Mouse (Mus musculus) cortical plate, adult 2 months (tissue): ENCODE data around the gene Bpifb1. TPM values are rescaled to one million over a fixed set of nuclear protein-coding genes. Genes with fewer than 3 reads are reported as not detected.
"Not testable (repeated sequence)": the region's sequence is repeated elsewhere in the genome, so short reads cannot be mapped to it uniquely, and the experiment has no call there.

Source experiments
- H3K27ac ChIP-seq: fragments of 200-500 bp; 2 replicates; pipeline ENCODE4 v1.5.1; 2012; ENCODE audit warnings: low read length, control low read depth, inconsistent platforms; ENCODE audit not compliant: insufficient read depth
- H3K4me1 ChIP-seq: fragments of 200-500 bp; 2 replicates; pipeline ENCODE4 v1.6.1; 2011; ENCODE audit warnings: low read length; ENCODE audit not compliant: control insufficient read depth, insufficient read depth
- H3K4me3 ChIP-seq: fragments of 200-500 bp; 2 replicates; pipeline ENCODE4 v1.5.1; 2011; ENCODE audit warnings: mild to moderate bottlenecking, low read length, control low read depth; ENCODE audit not compliant: insufficient read depth
- CTCF ChIP-seq: fragments of 200-500 bp; IDR thresholded peaks from 2 replicates; pipeline ENCODE4 v1.5.1; 2011; ENCODE audit warnings: mild to moderate bottlenecking, control low read depth, low read length; ENCODE audit not compliant: insufficient read depth; ENCODE audit errors: extremely low read depth
- POLR2A ChIP-seq: fragments of 200-500 bp; IDR thresholded peaks from 2 replicates; pipeline ENCODE4 v1.6.1; 2011; ENCODE audit warnings: mild to moderate bottlenecking, low read length, control low read depth; ENCODE audit not compliant: insufficient read depth; ENCODE audit errors: extremely low read depth
- polyA plus RNA-seq: library from polyadenylated mRNA; depleted of rRNA; stranded (reverse); fragments of >200 nt; gene quantifications from 2 replicates; pipeline ENCODE4 v1.2.3, GENCODE M21; 2012; rRNA removed

Bpifb1 gene
- polyA plus RNA-seq, 1 experiment = 0.10 TPM

GRCm38 (mm10) chr2:154243356-154244036, 52.9 kb downstream of the Bpifb1 start:
- Histone ChIP-seq H3K4me3 (no peak overlapping the region), H3K4me1 (no peaks in the 10 kb centered on the region), H3K27ac (no peak overlapping the region)
- TF ChIP-seq POLR2A (no peak), CTCF (no peak)

- TF ChIP-seq CTCF (no peak), POLR2A (no peak)
- Histone ChIP-seq H3K4me1 (no peaks in the 10 kb centered on the region), H3K27ac (no peak overlapping the region), H3K4me3 (no peak overlapping the region)
Observed at GRCm38 (mm10) chr2:154245322-154245721, 54.7 kb downstream of the Bpifb1 start.

- H3K27ac ChIP-seq, H3K4me1 ChIP-seq, H3K4me3 ChIP-seq: not testable (repeated sequence)
Observed at GRCm38 (mm10) chr2:154255254-154255653, 64.6 kb downstream of the Bpifb1 start.

- H3K4me3 ChIP-seq = no peak overlapping the region
- TF ChIP-seq POLR2A = no peak
- TF ChIP-seq CTCF = no peak
- no peak overlapping the region for H3K27ac ChIP-seq
- H3K4me1 ChIP-seq = no peaks in the 10 kb centered on the region
Observed at GRCm38 (mm10) chr2:154255770-154256169, 65.2 kb downstream of the Bpifb1 start.

- H3K4me1 ChIP-seq, H3K27ac ChIP-seq, H3K4me3 ChIP-seq: not testable (repeated sequence)
Observed at GRCm38 (mm10) chr2:154257554-154257953, 66.9 kb downstream of the Bpifb1 start, which contains the start of gene Bpifb9a. TSS of gene Bpifb9a (plus strand) at chr2:154257854.

GRCm38 (mm10) chr2:154264397-154264796, 73.8 kb downstream of the Bpifb1 start:
- not testable (repeated sequence) for H3K27ac ChIP-seq, H3K4me1 ChIP-seq

More at GRCm38 (mm10) chr2:154264397-154264796, 73.8 kb downstream of the Bpifb1 start:
- not testable (repeated sequence) for H3K4me3 ChIP-seq

Other genes with a start within 250 kb of the Bpifb1 start
- not detected in 2 replicates for gene Bpifa6, start 215.9 kb upstream of the Bpifb1 start, polyA plus RNA-seq
- gene Bpifa2, start 182.6 kb upstream of the Bpifb1 start, polyA plus RNA-seq = not detected in 2 replicates
- not detected in 2 replicates for gene Bpifa3, start 60.5 kb upstream of the Bpifb1 start, polyA plus RNA-seq
- not detected in 2 replicates for gene Bpifa1, start 47.9 kb upstream of the Bpifb1 start, polyA plus RNA-seq
- gene Bpifa5, start 28.2 kb upstream of the Bpifb1 start, polyA plus RNA-seq = not detected in 2 replicates
- gene Bpifb5, start 32.9 kb downstream of the Bpifb1 start, polyA plus RNA-seq = 0.21 TPM in 1 of 2 replicates, not detected in the other
- not detected in 2 replicates for gene Bpifb9a, start 67.0 kb downstream of the Bpifb1 start, polyA plus RNA-seq
- gene Bpifb9b, start 116.4 kb downstream of the Bpifb1 start, polyA plus RNA-seq = not detected in 2 replicates
- gene Cdk5rap1, start 182.2 kb downstream of the Bpifb1 start, polyA plus RNA-seq = 14.9 and 17.7 TPM in 2 replicates
- gene Snta1, start 217.3 kb downstream of the Bpifb1 start, polyA plus RNA-seq = 36.2 and 37.7 TPM in 2 replicates
- gene Cbfa2t2, start 245.7 kb downstream of the Bpifb1 start, polyA plus RNA-seq = 30.4 and 32.9 TPM in 2 replicates